Mouse (Mus musculus) heart, postnatal 14 days (tissue): Measurements from ENCODE around the gene Fgf18. TPM values are rescaled to one million over a fixed set of nuclear protein-coding genes. Genes with fewer than 3 reads are reported as not detected.

Experiments used
- DNase-seq, 2 experiments: peaks; one replicate each; pipeline ENCODE4 v3.0.0; 2021 to 2022
- intact Hi-C: fragments of 180-260 bp; cut with DNase I; formaldehyde crosslinking; loops from one replicate; pipeline ENCODE4 v1.15.1; 2025
- total RNA-seq, 2 experiments: library from RNA; stranded (reverse); gene quantifications; 2 replicates each; pipeline ENCODE4 v1.2.3; 2021

Fgf18 gene
- total RNA-seq, 2 experiments from 2014 or later, result 4.1 to 4.9 TPM

DNA sequence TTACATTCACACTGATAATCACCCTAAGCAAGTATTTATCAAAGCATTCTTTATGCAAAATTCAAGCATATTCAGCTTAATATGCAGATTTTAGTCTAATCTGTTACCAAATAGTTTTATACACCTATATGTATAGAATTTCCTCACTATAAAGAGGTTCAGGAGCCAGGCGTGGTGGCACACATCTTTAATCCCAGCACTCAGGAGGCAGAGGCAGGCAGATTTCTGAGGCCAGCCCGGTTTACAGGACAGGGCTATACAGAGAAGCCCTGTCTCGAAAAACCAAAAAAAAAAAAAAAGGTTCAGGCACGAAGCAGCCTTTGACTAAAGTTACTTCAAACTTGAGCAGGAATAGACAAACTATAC lies 4.6 kb upstream of the Fgf18 start:
- intact Hi-C loops, result no loop called here
- DNase-seq, result no peak

DNA sequence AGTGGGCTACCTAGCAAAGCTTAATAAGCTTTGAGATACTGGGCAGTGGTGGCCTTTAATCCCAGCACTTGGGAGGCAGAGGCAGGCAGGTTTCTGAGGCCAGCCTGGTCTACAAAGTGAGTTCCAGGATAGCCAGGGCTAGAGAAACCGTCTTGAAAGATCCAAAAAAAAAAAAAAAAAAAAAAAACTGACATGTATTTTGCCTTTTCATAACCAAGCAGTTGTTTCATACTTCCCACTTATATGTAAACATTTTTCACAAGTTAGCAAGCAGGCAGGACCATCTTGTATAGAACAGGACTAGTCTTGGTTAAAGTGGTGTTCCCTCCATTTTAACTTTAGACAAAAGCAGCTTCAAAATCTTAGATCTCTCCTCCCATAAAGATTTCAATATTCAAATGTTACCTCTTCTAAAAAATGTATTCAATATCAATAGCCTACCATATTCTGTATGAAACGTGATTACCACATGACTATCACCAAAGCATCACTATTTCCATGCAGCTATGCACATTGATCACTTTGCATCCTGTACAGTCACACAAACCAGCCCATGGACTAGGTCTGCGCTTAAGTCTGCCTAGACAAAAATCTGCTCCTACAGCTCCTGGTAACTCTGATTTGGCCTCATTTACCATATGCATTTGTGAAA lies 4.1 kb upstream of the Fgf18 start:
- no peak for DNase-seq
- intact Hi-C loops, result no loop called here

DNA sequence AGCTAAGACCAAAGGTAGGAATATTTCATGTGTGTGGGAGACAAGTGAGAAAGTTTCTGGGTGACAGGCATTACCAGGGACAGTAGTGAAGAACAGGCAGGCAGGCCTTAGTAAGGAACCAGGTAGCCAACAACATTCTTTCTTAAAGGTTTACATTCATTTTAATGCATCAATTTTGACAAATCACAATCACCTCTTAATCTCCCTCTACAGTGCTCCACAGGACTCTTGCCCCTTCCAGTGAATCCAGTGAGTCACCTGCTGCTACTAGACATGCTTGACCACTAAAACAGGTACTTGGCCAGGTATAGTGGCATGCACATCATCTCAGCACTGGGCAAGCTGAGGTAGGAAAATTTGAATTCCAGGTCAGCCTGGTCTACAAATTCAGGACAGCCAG lies 3.2 kb upstream of the Fgf18 start:
- no peak for DNase-seq
- intact Hi-C loops, result no loop called here

DNA sequence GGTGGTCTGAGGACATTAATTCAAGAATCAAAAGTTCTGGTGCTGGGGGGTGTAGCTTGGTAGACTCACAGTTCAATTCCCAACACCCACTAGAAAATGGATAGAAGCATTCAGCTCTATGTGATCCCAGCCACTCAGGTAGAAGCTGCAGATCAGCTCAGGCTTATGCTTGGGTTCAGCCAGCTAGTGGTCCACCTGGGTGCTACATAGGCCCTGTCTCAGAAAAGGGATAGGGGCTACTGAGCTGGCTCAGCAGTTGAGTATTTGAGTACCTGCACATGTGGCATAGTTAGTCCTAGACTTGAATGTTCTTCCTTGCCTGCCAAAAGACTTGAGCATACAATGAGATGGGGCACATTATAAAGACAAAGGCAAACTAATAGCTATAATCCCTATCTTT lies 2.3 kb upstream of the Fgf18 start:
- intact Hi-C loops, result loop anchor here (2.0 to 5.0 kb wide), 5 partner anchors 52 to 522 kb away; no protein-coding TSS in a partner anchor
- DNase-seq, result no peak

DNA sequence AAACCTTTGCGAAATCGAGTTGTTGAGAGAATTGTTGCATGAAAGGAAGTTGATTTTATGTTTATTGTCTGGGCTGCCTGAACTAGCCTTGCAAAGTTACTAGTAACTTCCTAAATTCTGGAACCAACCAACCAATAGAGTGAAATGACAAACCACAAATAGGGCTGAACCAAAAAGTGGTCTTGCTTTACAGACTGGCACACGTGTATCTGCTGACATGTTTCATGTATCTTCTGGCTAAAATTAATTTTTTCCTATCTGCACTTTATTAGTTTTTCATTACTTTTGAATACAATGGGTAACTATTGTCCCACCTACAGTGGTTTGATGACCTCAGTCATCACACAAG lies 1.9 kb upstream of the Fgf18 start:
- DNase-seq, result no peak
- intact Hi-C loops, result loop anchor here (2.0 to 5.0 kb wide), 5 partner anchors 52 to 522 kb away; no protein-coding TSS in a partner anchor

DNA sequence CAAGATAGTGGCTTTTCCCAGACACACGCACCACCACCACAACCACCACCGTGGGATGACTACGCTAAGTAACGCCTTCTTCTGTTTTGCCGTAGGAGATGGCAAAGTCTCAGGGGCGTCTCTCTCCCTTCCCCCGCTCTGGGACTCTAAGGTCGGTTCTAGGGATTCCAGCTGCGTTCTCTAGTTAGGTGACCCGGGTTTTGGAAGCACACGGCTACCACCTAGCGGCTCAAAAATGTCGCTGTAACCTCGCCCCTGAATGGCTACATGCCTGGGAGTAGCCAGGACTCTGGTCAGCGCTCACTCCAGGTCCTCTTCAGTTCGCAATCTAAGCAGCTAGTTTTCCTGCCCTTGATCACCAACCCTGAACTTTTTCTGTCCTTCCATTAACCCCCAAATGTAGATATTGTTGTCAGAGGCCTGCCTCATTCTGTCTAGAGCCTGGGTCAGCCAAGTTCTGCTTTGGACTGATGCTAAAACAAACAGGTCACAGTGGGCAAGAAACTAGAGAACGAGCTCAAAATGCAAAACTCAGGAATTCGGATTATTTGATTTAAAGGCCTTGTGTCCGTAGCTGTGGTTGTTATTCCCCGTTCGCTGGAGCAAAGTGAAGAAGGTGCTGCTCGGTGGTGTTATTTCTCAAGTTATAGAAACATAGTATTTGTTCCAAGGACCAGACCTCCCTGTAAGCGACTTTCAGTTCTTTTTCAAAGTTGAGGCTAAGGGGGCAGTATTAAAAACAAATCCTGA lies 1.3 kb upstream of the Fgf18 start:
- intact Hi-C loops, result loop anchor here (2.0 to 5.0 kb wide), 5 partner anchors 51 to 521 kb away; no protein-coding TSS in a partner anchor
- DNase-seq, result peak; percentile 77 to 83

DNA sequence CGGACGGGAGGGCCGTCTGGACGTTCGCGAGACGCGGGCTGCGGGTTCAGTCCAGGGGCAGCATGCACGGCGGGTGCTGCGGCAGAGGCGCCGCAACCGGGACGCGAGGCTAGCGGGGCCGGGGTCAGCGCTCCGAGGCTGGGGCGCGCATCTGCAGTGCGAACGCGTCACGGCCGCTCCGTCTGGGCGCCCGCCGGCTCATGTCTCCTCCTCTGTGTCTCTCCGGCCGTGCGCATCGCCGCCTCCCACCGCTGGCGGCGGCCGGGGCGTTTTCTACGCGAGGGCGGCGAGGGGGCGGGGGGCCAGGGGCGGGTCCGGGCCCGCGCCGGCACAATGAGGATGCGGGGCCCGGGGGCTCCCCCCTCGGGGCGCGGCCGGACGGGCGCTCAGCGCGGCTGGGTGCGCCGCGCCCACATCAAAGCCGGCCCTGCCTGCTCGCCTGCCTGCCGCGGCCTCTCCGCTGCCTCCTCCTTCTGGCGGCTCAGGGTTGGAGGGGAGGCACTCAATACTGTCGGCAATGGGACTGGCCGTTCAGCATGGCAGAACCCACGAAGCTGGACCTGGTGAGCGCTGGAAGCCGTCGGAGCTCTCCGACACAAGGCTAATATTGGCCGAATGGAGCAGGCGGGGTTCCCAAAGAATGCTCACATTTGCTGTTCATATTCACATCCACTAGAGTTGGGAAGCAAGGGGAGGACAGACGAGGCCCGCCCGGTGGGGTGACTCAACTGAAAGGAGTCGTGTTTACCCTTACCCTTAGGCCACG lies 555 bp upstream of the Fgf18 start:
- DNase-seq, result peak; percentile 49 to 61
- intact Hi-C loops, result loop anchor here (2.0 to 5.0 kb wide), 6 partner anchors 50 to 520 kb away; no protein-coding TSS in a partner anchor

DNA sequence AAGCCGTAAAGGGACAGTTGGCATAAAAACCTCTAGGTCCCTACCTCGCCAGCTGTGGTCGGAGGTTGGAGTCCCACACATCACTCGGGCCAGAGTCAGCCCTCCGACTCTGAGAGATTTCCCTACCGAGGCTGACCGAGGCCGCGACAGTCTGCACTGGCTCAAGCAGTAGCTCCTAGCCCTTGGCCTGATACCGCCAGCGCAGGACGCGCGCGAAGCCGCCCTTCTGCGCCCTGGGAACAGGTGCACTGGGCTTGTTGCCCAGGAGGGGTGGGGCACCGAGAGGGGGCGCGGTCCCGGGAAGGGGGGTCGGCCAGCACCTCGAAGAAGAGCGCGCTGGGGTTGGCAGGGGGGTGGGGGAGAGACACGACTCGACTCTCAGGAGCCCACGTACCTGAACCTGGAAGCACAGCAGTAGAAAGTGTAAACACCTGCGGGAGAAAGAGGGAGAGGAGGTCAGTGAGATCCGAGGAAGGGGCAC lies 509 bp downstream of the Fgf18 start:
- intact Hi-C loops, result loop anchor here (2.0 to 5.0 kb wide), 4 partner anchors 49 to 519 kb away; no protein-coding TSS in a partner anchor
- DNase-seq, result peak; percentile 50 to 64

DNA sequence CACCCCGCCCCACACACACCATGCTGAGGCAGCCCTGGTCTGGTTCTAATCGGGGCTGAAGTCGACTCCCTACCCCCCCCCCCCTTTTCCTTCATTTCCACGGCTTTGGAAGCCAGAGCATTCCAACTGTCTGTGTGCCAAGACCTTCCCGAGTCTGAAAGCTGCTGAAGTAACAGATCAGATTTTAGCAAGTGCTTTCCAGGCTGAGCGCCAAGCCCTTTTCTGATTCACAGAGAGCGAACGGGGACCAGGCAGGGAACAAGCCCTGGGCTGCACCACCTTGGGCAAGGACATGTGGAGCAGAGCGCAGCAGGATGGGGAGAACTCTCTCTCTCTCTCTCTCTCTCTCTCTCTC lies 1.1 kb downstream of the Fgf18 start:
- peak; percentile 82 to 88 for DNase-seq

DNA sequence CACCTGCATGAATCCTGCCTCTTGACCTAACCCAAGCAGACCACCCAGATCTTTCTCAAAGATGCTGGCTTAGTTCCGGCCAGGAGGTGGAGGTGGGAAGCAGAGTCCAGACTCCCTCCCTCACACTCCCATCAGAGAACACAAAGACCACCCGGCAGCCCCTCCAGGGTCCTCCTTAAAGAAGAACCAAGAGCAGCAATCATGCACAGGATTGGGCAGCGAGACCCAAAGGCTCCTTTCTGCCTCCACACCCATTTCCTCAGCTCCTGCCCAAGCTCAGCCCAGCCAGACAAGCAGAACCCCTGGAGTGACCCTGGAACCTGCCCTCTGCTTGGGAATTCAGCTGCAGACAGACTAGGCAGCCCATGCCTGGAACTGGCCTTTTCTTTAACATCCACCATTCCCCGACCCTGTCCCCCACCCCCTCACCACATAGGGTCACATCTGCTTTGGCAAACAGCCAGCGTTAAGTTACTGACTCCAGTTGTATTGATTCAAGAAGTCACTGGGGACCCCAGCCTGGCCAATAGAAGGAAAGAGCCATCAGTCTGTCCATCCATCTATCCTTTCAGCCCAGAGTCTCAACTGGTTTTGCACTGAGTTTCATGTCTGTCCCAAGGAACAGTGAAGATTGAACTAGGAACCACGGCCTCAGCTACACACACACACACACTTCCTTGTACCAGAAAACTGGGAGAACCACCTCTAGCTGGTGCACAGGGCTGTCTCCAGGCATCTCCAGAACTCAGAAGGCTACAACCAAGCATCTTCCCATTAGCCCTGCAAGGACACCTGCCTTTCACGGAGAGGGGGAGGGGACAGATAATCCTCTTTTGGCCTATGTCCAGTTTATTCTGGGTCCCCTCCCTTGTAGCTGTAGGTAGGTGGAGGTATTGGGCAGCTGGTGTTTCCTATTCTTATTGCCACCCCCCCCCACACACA lies 1.7 kb downstream of the Fgf18 start:
- no peak for DNase-seq
- intact Hi-C loops, result loop anchor here (2.0 to 5.0 kb wide), 4 partner anchors 48 to 518 kb away; no protein-coding TSS in a partner anchor

More for the DNA sequence above, 1.1 kb downstream of the Fgf18 start:
- intact Hi-C loops, result loop anchor here (2.0 to 5.0 kb wide), 4 partner anchors 49 to 519 kb away; no protein-coding TSS in a partner anchor

DNA sequence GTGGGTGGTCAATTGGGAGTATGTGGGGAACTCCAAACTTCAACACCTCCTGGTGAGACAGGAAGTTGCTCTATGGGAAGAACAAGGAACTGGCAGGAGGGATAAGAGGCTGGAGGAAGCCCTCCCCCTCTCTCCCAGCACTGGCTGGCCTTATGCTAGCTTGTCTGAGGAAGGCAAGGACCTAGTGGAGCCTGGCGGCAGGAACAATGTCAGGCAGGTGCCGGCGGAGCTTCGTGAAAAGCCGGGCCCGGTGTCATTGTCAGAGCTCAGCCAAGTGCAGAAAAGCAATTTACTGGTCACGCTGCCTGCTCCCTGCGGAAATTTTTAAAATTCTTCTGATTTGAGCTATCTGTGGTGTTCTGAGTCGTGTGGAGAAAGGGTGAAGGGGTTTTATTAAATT lies 3.3 kb downstream of the Fgf18 start:
- intact Hi-C loops, result no loop called here
- no peak for DNase-seq

DNA sequence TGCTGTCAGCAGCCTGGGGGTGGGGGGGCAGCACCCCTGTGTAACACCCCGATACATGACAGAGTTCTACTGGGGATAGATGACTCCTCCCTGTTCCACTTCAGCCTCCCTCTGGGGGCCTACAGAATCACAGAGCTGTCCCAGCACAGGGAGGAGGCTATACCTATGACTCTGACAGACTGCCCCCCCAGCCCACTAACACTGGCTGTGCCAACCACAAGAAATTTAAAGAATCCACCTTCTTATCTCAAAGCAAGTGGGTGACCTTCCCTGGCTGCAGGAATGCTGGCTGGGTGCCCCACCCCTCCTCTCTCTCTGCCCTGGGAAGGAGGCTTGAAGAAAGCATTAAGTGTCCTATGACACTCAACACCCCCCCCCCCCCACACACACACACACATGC lies 4.4 kb downstream of the Fgf18 start:
- peak in 1 of 2 experiments; percentile 66 for DNase-seq
- intact Hi-C loops, result no loop called here

DNA sequence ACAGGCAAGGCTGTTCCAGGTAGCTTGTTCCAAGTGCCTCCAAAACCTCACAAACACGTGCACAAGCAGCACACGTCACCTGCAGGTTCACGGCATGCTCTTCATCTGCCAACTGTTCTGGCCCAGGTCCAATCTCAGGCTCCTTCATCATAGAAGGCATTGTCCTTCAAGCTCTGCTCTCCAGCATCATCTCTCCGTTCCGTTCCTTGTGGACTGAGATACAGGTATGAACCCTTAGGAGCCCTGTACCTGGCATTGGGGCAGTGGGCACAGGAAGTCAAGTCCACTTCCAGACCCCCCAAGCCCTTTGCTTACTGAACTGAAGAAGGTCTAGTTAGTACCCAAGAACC lies 7.1 kb downstream of the Fgf18 start:
- no peak for DNase-seq

DNA sequence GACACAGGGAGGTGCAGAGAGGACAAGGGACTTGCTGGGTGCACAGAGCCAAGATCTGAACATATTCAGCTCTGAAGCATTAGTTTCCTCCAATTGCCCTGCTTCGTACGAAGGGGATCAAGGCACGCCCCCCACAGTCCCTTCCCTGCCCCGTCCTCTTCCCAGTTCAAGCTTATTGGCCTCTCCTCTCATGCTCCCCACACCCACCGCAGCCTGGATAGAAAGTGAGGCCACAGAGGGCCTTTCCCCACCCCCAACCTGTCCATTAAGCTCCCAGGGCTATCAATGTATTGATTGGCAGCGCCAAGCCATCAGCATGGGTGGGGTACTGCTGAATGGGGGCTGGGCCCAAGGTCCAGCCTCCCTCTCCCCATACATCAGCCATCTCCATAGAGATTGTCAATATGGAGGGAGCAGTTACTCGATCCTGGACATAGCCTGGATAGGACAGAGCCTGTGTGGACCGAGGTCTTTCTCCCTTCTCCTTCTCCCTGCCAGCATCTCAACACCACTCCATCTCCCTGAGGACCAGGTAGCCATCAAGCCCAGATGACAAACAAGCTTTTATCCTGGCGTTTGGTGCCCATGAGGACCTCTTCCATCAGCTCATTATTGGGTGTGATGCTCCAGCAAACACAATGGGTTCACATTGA lies 7.6 kb downstream of the Fgf18 start:
- DNase-seq, result no peak
- intact Hi-C loops, result no loop called here

More for the DNA sequence above, 7.1 kb downstream of the Fgf18 start:
- intact Hi-C loops, result no loop called here

DNA sequence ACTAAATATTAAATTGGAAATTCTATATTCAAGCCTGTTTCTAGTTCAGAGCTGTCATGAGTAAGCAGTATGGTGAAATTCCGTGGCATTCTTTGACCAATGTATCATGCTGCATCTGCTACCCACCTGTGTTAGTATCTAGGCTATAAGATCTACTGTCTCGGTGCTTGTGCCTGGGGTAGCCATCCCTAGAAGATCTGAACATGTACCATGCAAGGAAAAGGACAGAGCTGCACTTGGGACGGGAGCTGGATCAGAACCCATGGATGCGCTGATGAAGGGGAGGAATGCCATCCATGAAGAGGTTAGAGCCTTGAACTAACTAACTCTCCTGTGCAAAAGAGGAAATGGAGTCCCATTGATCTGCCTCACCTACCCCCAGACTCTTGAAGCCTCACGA lies 8.5 kb downstream of the Fgf18 start:
- intact Hi-C loops, result no loop called here
- DNase-seq, result no peak

DNA sequence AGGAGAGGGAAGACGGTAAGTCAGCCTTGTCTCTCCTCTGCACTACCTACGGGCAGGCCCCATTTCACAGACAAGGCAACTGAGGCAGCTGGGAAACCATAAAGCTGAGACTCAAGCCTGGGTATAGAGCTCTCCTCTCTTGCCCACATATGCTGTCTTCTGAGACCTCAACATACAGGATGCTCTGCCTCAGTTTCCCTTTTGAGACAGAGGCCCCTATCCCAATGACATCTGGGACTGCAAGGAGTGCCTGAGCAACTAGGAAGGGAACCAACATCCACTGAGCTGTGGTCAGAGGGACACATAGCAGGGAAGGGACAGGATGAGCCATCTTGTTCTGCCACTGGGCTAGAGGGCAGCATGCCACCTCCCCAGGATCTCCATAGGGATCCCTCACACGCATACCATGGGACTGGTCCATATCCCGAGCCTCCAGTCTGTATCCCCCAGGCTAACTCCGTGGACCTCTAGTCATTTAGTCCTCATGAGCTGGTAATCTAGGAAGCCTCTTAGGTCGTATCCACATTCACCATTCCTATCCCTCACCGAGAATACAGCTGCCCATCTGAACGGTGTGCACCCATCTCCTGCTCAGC lies 12.7 kb downstream of the Fgf18 start:
- no peak for DNase-seq
- intact Hi-C loops, result no loop called here

DNA sequence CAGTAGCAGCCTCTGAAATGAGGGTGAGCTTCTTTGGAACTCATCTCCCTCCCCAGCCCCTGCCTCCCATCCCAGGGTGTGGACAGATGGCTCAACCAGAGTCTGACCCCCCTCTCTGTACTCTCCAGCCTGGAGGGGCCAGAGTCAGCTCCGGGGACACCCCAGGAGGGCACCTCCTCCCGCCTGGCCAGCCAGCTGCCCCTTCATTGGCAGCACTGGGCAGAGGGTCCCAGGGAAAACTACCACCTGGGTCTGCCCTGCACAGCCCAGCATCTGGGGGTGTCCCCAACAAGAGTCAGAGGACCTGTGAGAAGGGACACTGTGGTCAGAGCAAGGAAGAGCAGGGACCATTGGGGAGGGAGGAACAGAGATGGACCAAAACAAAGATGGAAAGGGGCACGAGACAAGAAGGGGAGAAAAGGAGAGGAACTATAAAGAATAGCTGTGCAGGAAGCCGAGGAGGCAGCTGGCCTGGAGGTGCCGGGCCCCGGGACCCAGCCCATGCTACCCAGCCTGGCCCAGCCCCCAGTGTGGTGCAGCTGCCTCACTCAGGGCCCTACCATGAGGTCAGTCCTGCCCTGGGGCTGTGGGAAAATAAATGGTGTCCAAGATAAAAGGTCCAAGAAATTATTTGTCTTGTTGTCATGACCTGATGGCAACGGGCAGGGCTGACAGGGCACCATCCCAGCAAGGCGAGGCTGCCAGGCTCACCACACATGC lies 14.4 kb downstream of the Fgf18 start:
- no peak for DNase-seq
- intact Hi-C loops, result no loop called here

DNA sequence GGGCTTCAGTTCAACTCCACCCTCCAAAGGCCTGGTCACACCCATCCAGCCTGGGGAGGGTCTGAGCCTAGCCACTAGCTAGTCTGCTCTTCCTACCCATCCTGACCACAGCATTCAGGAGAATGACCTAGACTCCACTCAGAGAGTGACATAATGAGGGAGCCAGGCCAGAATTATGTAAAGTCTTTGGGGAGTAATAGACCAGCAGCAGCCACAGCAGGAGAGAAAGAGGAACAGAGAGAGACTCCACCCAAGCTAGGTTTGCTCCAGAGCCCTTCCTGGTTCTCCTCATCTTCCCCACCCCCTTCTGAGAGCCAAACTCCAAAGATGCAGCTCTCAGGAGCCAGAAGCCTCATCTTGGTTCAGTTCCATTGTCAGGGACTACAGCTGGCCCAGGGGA lies 20.1 kb downstream of the Fgf18 start:
- peak in 1 of 2 experiments; percentile 18 for DNase-seq
- intact Hi-C loops, result no loop called here
